9 mouse cellular contexts compared by ENCODE assay signal in the genomic region with DNA sequence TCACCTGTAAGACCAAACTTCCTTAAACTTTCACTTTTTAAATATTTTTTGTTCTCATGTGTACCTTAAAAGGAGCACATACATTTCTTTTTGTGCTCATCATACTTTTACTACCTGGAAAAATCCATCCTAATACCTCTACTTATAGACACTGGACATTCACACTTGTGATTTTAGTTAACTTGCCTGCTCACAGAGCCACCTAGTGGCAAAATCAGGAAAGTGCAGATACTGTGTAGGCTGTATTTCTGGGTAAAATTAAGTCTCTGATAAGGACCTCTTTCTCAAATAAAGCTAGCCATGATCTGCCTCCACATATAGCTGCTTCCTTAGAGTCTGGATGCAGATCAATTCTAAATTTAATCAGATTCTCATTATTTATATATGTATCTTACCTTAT.
DNase-seq lines count a peak whose midpoint lies in the region; ATAC-seq and TF ChIP-seq lines count a peak whose summit lies in the region.
"Had no signal": no experiment of that assay in that cellular context is flagged by ENCODE, and none has a peak within 500 bp of the region (broad histone marks: within the 10 kb centered on the region; RNA-seq: fewer than 3 reads in every experiment).

No protein-coding gene starts in this region.

- no peaks in the 10 kb centered on the region for H3K36me3 ChIP-seq in heart, adult 2 months (ENCODE audit: control insufficient read depth, insufficient read depth, low read length)
- no peaks in the 10 kb centered on the region for H3K36me3 ChIP-seq in heart, embryonic 10.5 days
- no peaks in the 10 kb centered on the region for H3K36me3 ChIP-seq in heart, embryonic 12.5 days
- H3K36me3 ChIP-seq: neural tube, embryonic 12.5 days had no signal

- intact Hi-C loops in heart, adult 2 months (cut with DNase I), result no loop called here

- H3K9ac ChIP-seq in heart, adult 2 months (ENCODE audit: low read depth, low read length), result no peak overlapping the region
- no peak overlapping the region for H3K9ac ChIP-seq in heart, embryonic 12.5 days
- H3K9ac ChIP-seq: neural tube, embryonic 12.5 days had no signal

- TF ChIP-seq POLR2A in heart, adult 2 months (IDR thresholded peaks at IDR 0.05; ENCODE audit: insufficient read depth, low read depth, low read length), result no peak

- no peak for DNase-seq in heart, adult 2 months
- DNase-seq in heart, embryonic 10.5 days (ENCODE audit: low spot score), result no peak
- DNase-seq in right cerebral cortex, adult 18-20 months, result peak; percentile 14
- DNase-seq in right cerebral cortex, postnatal 14 days, result no peak
- DNase-seq in cerebellum, postnatal 25 days, result peak; percentile 27 to 59
- DNase-seq in lung, postnatal 14 days, result peak; percentile 3

- H3K27ac ChIP-seq in heart, adult 2 months, result no peak overlapping the region
- H3K27ac ChIP-seq in heart, embryonic 10.5 days, result no peak overlapping the region
- H3K27ac ChIP-seq in heart, embryonic 12.5 days (ENCODE audit: poor library complexity, severe bottlenecking), result no peak overlapping the region
- H3K27ac ChIP-seq: neural tube, embryonic 12.5 days had no signal

- ATAC-seq in activated CD4-positive, CD25-positive, alpha-beta regulatory T cell, adult 4 months, result no peak
- ATAC-seq in heart, embryonic 12.5 days (ENCODE audit: insufficient number of reproducible peaks, low FRiP score), result no peak

- peak; percentile 70 for TF ChIP-seq CTCF in heart, adult 2 months (IDR thresholded peaks at IDR 0.05)

- no peak for TF ChIP-seq EP300 in heart, adult 2 months (IDR thresholded peaks at IDR 0.05; ENCODE audit: insufficient read depth, low read depth, low read length)

- H3K4me3 ChIP-seq in heart, adult 2 months, result no peak overlapping the region
- H3K4me3 ChIP-seq in heart, embryonic 10.5 days, result no peak overlapping the region
- no peak overlapping the region for H3K4me3 ChIP-seq in heart, embryonic 12.5 days
- H3K4me3 ChIP-seq: neural tube, embryonic 12.5 days had no signal

- no peaks in the 10 kb centered on the region for H3K79me2 ChIP-seq in heart, adult 2 months (replicated peaks; ENCODE audit: control insufficient read depth, insufficient read depth, low read length)

- no peak overlapping the region for H3K4me2 ChIP-seq in heart, embryonic 12.5 days
- H3K4me2 ChIP-seq: neural tube, embryonic 12.5 days had no signal

- no peaks in the 10 kb centered on the region for H3K27me3 ChIP-seq in heart, adult 2 months (ENCODE audit: control insufficient read depth, insufficient read depth, low read length)
- H3K27me3 ChIP-seq in heart, embryonic 10.5 days (ENCODE audit: insufficient read depth, poor library complexity, severe bottlenecking), result no peaks in the 10 kb centered on the region
- H3K27me3 ChIP-seq in heart, embryonic 12.5 days (replicated peaks), result no peaks in the 10 kb centered on the region
- H3K27me3 ChIP-seq: neural tube, embryonic 12.5 days had no signal

- H3K9me3 ChIP-seq in heart, embryonic 10.5 days, result no peaks in the 10 kb centered on the region
- no peaks in the 10 kb centered on the region for H3K9me3 ChIP-seq in heart, embryonic 12.5 days (replicated peaks)
- H3K9me3 ChIP-seq: neural tube, embryonic 12.5 days had no signal

- no peaks in the 10 kb centered on the region for H3K4me1 ChIP-seq in heart, adult 2 months (ENCODE audit: control insufficient read depth, insufficient read depth, low read length)
- no peaks in the 10 kb centered on the region for H3K4me1 ChIP-seq in heart, embryonic 10.5 days
- no peaks in the 10 kb centered on the region for H3K4me1 ChIP-seq in heart, embryonic 12.5 days (replicated peaks)
- H3K4me1 ChIP-seq: neural tube, embryonic 12.5 days had no signal

Comparison
In these comparisons a context has a peak if more than half of its experiments do, and no peak if none do; other contexts are left out.
1. DNase-seq: peak in right cerebral cortex, adult 18-20 months (single experiment), cerebellum, postnatal 25 days (2 of 2) and lung, postnatal 14 days (single experiment); none in heart, adult 2 months (0 of 2), heart, embryonic 10.5 days (single experiment) and right cerebral cortex, postnatal 14 days (single experiment).